In genomic region chr2:181286629-181287337, GRCm38 (mm10) we compare ENCODE assay signal across 8 mouse cellular contexts. TPM values are rescaled to one million over a fixed set of nuclear protein-coding genes. Genes with fewer than 3 reads are reported as not detected.
DNase-seq lines count a peak whose midpoint lies in the region; ATAC-seq and TF ChIP-seq lines count a peak whose summit lies in the region.

No protein-coding gene starts in this region.

- H3K9me3 ChIP-seq in hindbrain, embryonic 10.5 days, result no peaks in the 10 kb centered on the region
- no peaks in the 10 kb centered on the region for H3K9me3 ChIP-seq in midbrain, embryonic 13.5 days

- DNase-seq in kidney, adult 2 months, result no peak
- DNase-seq in kidney, adult 8-10 months, result no peak
- peak; percentile 10 for DNase-seq in Muller cell, postnatal 12 days (ENCODE audit: inconsistent ontology term)
- no peak for DNase-seq in hindbrain, embryonic 10.5 days (ENCODE audit: low spot score)
- no peak for DNase-seq in adrenal gland, postnatal 10 days
- DNase-seq in adrenal gland, postnatal 4 days (ENCODE audit: low spot score in 2 of 2), result no peak
- no peak for DNase-seq in layer of hippocampus, adult 9-11 months

- peak overlapping the region; percentile 90 for H3K4me3 ChIP-seq in kidney, adult 2 months (ENCODE audit: insufficient read depth, low read depth, low read length)
- H3K4me3 ChIP-seq in hindbrain, embryonic 10.5 days, result peak overlapping the region; percentile 76
- H3K4me3 ChIP-seq in midbrain, embryonic 13.5 days (replicated peaks), result peak overlapping the region; percentile 68

- H3K9ac ChIP-seq in midbrain, embryonic 13.5 days (replicated peaks), result peak overlapping the region; percentile 94

- no peak for TF ChIP-seq POLR2A in kidney, adult 2 months (IDR thresholded peaks at IDR 0.05; ENCODE audit: low read depth, low read length)

- WGBS in kidney, adult 2 months, result 44% methylated on average over 6 of the region's 6 CpGs
- WGBS in hindbrain, embryonic 10.5 days, result 62% methylated on average over 6 of the region's 6 CpGs
- WGBS in midbrain, embryonic 13.5 days, result 59% methylated on average over 6 of the region's 6 CpGs

- no peaks in the 10 kb centered on the region for H3K27me3 ChIP-seq in kidney, adult 2 months (replicated peaks; ENCODE audit: control insufficient read depth, insufficient read depth, low read length)
- no peaks in the 10 kb centered on the region for H3K27me3 ChIP-seq in hindbrain, embryonic 10.5 days (ENCODE audit: insufficient read depth, poor library complexity, severe bottlenecking)
- no peaks in the 10 kb centered on the region for H3K27me3 ChIP-seq in midbrain, embryonic 13.5 days

- H3K4me2 ChIP-seq in midbrain, embryonic 13.5 days (replicated peaks), result peak overlapping the region; percentile 71

- no peak for TF ChIP-seq CTCF in kidney, adult 2 months (conservative IDR thresholded peaks at IDR 0.05; ENCODE audit: insufficient read depth, insufficient read length, low read depth, low read length)

- H3K27ac ChIP-seq in kidney, adult 2 months (ENCODE audit: insufficient read depth, low read depth, low read length), result peak overlapping the region; percentile 89
- H3K27ac ChIP-seq in hindbrain, embryonic 10.5 days, result peak overlapping the region; percentile 98
- peak overlapping the region; percentile 96 for H3K27ac ChIP-seq in midbrain, embryonic 13.5 days

- ATAC-seq in midbrain, embryonic 13.5 days, result no peak

- no peaks in the 10 kb centered on the region for H3K36me3 ChIP-seq in kidney, adult 2 months (ENCODE audit: control insufficient read depth, insufficient read depth, low read length)
- H3K36me3 ChIP-seq in hindbrain, embryonic 10.5 days, result peaks cover 46% of the 10 kb centered on the region
- peaks cover 21% of the 10 kb centered on the region for H3K36me3 ChIP-seq in midbrain, embryonic 13.5 days

- peaks cover 13% of the 10 kb centered on the region; the same call in 1 of the 2 replicates for H3K4me1 ChIP-seq in kidney, adult 2 months (ENCODE audit: control insufficient read depth, insufficient read depth, low read length)
- H3K4me1 ChIP-seq in hindbrain, embryonic 10.5 days (replicated peaks), result peaks cover 19% of the 10 kb centered on the region
- H3K4me1 ChIP-seq in midbrain, embryonic 13.5 days (replicated peaks), result peaks cover 22% of the 10 kb centered on the region

RNA-seq across cellular contexts. Expression of gene Gmeb2, which starts 1.1 kb away (rescaled TPM):
- polyA plus RNA-seq in kidney, adult 2 months (2012; rRNA removed), result 12.8 and 14.5 TPM in 2 replicates
- polyA plus RNA-seq in hindbrain, embryonic 10.5 days (2016; fragmentation: Nextera tagmentation; extraction: Ambion mirVana), result 19.0 and 20.0 TPM in 2 replicates
- polyA plus RNA-seq in midbrain, embryonic 13.5 days (2015; fragmentation: Nextera tagmentation; extraction: Ambion mirVana), result 19.7 and 19.9 TPM in 2 replicates
- 10 to 100 TPM; 18.1 to 20.7 TPM for total RNA-seq in adrenal gland, postnatal 10 days (2021)
- 10 to 100 TPM; 27.9 to 30.8 TPM for total RNA-seq in adrenal gland, postnatal 4 days (2021)

RNA-seq across cellular contexts. Expression of gene Stmn3, which starts 27.5 kb away (rescaled TPM):
- 0.46 and 2.4 TPM in 2 replicates for polyA plus RNA-seq in kidney, adult 2 months (2012; rRNA removed)
- 122 and 329 TPM in 2 replicates for polyA plus RNA-seq in hindbrain, embryonic 10.5 days (2016; fragmentation: Nextera tagmentation; extraction: Ambion mirVana)
- polyA plus RNA-seq in midbrain, embryonic 13.5 days (2015; fragmentation: Nextera tagmentation; extraction: Ambion mirVana), result 996 and 1,042 TPM in 2 replicates
- total RNA-seq in adrenal gland, postnatal 10 days (2021), result 10 to 100 TPM; 19.1 to 35.7 TPM
- 10 to 100 TPM; 32.2 to 45.5 TPM for total RNA-seq in adrenal gland, postnatal 4 days (2021)

RNA-seq across cellular contexts. Expression of gene Rtel1, which starts 32.8 kb away (rescaled TPM):
- 30.2 and 30.9 TPM in 2 replicates for polyA plus RNA-seq in kidney, adult 2 months (2012; rRNA removed)
- 57.7 and 68.1 TPM in 2 replicates for polyA plus RNA-seq in hindbrain, embryonic 10.5 days (2016; fragmentation: Nextera tagmentation; extraction: Ambion mirVana)
- polyA plus RNA-seq in midbrain, embryonic 13.5 days (2015; fragmentation: Nextera tagmentation; extraction: Ambion mirVana), result 33.6 and 40.6 TPM in 2 replicates
- total RNA-seq in adrenal gland, postnatal 10 days (2021), result 10 to 100 TPM; 33.0 to 50.3 TPM
- total RNA-seq in adrenal gland, postnatal 4 days (2021), result 10 to 100 TPM; 65.6 to 69.4 TPM

RNA-seq across cellular contexts. Expression of gene Helz2, which starts 45.0 kb away (rescaled TPM):
- polyA plus RNA-seq in kidney, adult 2 months (2012; rRNA removed), result 15.4 and 17.5 TPM in 2 replicates
- 0.52 and 1.00 TPM in 2 replicates for polyA plus RNA-seq in hindbrain, embryonic 10.5 days (2016; fragmentation: Nextera tagmentation; extraction: Ambion mirVana)
- polyA plus RNA-seq in midbrain, embryonic 13.5 days (2015; fragmentation: Nextera tagmentation; extraction: Ambion mirVana), result 0.34 TPM in 2 replicates
- 10 to 100 TPM; 14.8 to 16.3 TPM for total RNA-seq in adrenal gland, postnatal 10 days (2021)
- total RNA-seq in adrenal gland, postnatal 4 days (2021), result 10 to 100 TPM; 16.7 to 17.1 TPM

Comparison
In these comparisons a context has a peak if more than half of its experiments do, and no peak if none do; other contexts are left out.
1. RNA of gene Stmn3, which starts 27.5 kb away (polyA plus RNA-seq): 996 to 1,042 TPM in midbrain, embryonic 13.5 days and 122 to 329 TPM in hindbrain, embryonic 10.5 days; 0.46 to 2.4 TPM in kidney, adult 2 months; every median in the first group is over 10 times any median in the second.
2. Peak in every context shown above with its lines, with median percentiles within 50 percentile points of each other: H3K27ac ChIP-seq and H3K4me3 ChIP-seq.